Mouse (Mus musculus): ENCODE data around the gene Rab17. TPM values are rescaled to one million over a fixed set of nuclear protein-coding genes. Genes with fewer than 3 reads are reported as not detected.
A peak's percentile ranks its signal among the peaks of the same experiment; 100 is the strongest.

Gene Rab17
- total RNA-seq, 1 experiment from 2014 or later, result not detected

DNA sequence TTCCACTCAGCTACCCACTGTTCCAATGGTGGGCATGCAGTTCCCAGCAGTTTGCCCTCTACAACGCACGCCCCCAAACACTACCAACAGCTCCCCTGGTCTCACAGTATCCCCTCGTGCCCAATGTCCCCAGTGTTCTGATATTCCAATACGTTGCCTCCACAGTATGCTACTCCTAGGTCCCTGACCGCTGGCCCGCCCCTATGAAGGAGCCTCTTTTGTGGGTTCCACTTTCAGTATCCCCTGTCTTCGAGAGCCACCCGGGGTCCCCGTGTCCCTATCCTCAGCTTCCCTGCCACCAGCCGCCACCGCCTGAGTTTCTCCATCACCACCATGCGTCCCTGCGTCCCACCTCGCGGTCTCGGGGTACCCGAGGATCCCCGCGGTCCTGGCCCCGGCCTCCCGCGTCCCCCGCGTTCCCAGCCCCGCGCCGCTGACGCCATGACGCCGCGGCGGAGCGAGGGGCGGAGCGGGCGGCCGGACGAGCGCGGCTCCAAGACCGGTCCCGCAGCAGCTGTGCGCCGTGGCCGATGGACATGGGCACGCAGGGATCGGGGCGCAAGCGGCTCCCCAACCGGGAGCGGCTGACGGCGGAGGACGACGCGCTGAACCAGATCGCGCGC is 28.9 kb upstream of the Rab17 start, which contains the start of gene Lrrfip1:
Lrrfip1 (plus strand) TSS at position 470 of the 623 bp plus-strand sequence.
- ATAC-seq (replicated peaks; ENCODE audit: insufficient number of reproducible peaks, low FRiP score, low TSS enrichment, poor library complexity, severe bottlenecking), result peak; percentile 33

DNA sequence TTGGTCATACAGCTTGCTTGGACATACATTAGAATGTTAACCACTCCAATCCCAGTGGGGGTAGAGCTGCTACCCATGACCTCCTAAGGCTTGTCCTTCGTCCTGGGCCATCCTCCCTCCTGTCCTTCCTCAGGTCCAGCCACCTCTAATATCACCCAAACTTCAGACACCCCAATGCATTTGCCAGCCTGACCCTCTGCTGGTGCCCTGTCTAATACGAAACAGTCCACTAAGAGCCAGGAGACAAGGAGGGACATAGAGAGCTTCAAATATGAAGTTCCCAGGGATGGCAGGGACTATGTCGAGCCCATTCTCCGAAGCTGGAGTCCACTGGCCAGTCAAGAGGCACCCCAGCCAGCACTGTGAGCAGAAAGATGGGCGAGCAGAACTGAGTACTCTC is 28.2 kb upstream of the Rab17 start:
- ATAC-seq (replicated peaks; ENCODE audit: insufficient number of reproducible peaks, low FRiP score, low TSS enrichment, poor library complexity, severe bottlenecking), result no peak

DNA sequence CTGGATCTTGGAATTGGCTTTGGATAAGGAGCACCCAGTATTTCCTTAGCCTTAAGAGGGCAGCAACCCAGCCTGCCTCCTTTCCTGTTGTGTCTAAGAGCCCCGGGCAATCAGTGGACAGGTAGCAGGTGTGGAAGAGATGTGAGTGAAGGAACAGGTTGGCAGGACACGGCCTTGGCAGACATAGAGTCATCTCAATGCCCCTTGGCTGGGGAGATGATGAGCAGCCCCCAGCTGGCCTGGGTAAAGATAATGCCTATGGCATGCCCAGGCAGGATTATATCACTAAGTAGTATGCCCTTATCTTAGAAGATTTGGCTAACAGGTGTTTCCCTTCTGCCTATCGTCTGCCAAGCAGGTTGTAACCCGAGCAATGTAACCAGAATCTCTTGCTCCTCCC is 27.7 kb upstream of the Rab17 start:
- ATAC-seq (replicated peaks; ENCODE audit: insufficient number of reproducible peaks, low FRiP score, low TSS enrichment, poor library complexity, severe bottlenecking), result no peak

DNA sequence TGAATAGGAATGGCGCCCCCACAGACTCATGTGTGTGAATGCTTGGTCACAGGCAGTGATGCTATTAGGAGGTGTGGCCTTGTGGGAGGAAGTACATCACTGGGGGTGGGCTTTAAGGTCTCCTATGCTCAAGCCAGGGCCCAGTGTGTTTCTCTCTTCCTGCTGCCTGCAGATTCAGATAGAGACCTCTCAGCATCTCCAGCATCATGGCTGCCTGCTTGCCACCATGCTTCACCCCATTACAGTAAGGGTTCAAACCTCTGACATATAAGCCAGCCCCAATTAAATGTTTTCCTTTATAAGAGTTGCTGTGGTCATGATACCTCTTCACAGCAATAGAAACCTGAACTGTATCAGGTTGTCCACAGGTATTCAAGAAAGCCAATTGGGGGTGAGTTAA is 26.5 kb upstream of the Rab17 start:
- ATAC-seq (replicated peaks; ENCODE audit: insufficient number of reproducible peaks, low FRiP score, low TSS enrichment, poor library complexity, severe bottlenecking), result no peak

DNA sequence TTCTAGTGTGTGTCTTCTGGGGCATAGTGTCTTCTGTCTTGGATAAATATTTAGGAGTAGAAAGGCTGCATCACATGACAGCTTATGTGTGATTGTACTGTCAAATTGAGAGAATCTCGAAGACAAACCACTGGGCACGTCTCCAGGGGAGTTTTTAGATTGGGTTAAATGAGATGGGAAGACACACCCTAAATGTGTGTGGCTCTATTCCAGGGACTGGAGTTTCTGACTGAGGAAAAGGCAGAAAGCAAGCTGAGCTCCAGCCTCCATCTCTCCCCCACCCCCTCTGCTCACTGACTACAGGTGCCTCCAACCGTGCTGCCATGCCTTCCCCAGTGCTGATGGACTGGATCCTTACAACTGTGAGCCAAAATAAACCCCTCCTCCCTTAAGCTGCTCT is 11.9 kb upstream of the Rab17 start:
- ATAC-seq (replicated peaks; ENCODE audit: insufficient number of reproducible peaks, low FRiP score, low TSS enrichment, poor library complexity, severe bottlenecking), result no peak

DNA sequence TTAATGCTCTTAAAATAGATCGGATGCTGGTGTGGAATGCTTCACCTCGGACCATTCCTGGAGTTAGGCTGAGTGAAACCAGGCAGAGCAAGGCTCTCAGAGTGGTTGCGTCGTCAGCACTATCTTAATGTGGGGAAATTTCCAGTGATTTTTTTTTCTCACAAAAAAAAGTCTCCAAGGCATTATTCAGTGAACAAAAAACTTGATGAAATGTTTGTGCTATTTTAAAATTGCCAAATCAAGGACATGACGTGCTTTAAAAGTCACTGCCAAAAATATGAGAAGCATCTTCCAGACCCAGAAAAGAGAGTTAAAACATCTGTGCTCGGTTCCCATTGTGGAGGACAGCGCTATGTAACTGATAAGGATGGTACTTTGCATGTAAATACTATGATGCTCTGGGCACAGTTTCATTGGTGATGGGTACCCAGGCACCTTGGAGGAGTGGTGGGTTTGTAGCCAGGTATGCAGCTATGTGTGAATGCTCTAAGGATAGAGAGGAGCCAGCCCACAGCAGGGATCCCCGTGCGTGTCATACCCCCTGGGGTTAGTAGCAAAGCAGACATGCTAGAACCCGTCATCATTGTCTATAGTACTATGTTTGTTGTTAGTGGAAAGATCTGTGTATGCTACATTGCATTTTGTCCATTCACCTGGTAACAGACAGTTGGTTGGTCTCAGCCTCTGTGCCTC is 11.3 kb upstream of the Rab17 start:
- ATAC-seq (replicated peaks; ENCODE audit: insufficient number of reproducible peaks, low FRiP score, low TSS enrichment, poor library complexity, severe bottlenecking), result no peak

DNA sequence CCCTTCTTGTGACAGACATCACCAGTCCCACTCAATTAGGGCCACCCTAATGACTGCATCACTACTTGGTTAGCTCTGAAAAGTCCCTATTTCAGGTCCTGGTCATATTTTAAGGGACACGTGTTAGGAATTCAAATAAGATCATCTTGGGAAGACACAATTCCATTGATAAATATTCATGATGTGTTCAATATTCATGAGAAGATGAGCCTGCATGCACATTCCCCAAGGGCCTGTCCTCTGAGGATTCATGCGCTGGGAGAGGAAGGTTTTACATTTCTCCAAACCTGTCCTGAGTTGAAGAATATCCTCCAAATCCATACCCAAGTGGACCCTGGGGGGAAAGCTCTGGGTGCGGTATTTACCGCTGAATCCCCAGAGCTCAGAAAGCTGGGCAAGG is 6.5 kb upstream of the Rab17 start:
- ATAC-seq (replicated peaks; ENCODE audit: insufficient number of reproducible peaks, low FRiP score, low TSS enrichment, poor library complexity, severe bottlenecking), result no peak

DNA sequence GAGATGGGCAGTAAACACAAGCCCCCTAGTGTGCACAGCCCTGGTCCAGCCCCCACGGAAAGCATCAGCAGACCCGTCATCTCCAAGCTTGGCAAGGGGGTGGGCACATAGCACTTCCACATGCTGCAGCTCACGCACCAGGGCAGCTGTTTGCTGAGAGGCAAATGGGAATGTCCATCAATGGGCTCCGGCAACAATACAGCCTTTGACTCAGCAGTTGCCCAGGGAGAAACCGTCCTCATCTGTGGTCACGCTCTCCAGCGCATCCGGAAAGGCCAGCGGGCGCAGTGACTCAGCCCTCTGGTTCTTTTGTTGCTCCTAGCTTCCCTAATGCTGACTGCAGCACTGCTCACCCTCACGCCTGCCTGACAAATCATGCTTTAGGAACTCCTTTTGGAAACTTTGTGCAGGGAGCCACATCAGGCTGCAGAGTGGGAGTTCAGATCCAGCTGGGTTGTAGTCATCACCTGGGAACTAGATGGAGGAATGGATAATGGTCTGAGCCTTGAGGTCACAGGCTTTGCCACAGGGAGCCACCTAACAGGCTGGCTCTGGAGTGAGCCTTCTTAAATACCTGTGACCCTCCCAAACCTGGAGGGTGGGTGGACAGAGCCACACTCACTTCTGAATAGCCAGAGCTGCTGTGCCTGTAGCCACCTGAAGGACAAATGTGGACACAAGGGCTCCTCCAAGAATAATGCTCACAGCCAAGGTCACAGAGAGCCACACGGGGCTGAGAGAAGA is 5.6 kb upstream of the Rab17 start:
- peak; percentile 62 for ATAC-seq (replicated peaks; ENCODE audit: insufficient number of reproducible peaks, low FRiP score, low TSS enrichment, poor library complexity, severe bottlenecking)

DNA sequence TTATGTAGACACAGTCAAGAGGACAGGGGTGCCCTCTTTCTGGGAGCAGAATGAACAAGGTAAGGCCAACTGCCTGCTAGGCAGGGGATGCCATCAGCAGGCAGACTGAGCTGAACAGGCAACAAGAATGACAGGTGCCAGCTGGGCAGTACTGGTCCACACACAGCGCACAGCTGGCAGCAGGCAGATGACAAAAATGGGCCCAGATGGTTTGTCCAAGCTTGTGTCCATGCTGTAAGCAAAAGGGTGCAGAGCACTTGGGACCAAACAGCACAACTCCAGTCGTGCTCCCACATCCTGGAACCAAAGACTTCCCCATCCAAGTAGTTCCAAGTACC is 4.1 kb upstream of the Rab17 start:
- no peak for ATAC-seq (replicated peaks; ENCODE audit: insufficient number of reproducible peaks, low FRiP score, low TSS enrichment, poor library complexity, severe bottlenecking)

DNA sequence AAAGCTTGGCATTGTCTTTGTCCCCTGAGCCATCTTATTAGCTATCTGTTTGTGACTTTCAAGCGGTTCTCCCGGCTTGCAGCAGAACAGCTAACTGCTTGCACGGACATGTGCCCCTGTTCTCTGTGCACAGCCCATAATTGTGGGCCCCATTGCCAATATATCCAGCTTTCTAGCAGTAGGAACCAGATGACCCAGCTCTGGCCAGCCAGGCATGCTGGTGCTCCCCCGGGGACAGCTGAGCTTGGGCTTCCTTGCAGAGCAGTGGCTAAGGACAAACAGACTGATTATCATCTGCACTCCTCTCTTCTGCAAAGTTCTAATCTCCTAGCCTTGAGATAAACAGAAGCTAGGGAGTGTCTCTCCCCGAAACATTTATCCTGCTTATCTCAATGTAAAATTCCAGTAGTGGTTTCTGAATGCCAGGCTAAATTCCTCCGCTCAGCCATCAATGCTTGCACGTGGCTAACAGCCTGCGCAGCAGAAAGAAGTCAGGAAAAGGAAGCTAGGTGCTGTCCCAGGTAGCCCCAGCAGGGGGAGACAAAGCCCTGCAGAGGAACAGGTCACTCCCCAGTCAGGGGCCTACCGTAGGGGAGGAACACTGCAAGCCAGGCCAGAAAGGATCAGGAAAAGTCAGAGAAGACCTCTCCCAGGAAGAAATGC is 3.6 kb upstream of the Rab17 start:
- peak; percentile 81 for ATAC-seq (replicated peaks; ENCODE audit: insufficient number of reproducible peaks, low FRiP score, low TSS enrichment, poor library complexity, severe bottlenecking)

DNA sequence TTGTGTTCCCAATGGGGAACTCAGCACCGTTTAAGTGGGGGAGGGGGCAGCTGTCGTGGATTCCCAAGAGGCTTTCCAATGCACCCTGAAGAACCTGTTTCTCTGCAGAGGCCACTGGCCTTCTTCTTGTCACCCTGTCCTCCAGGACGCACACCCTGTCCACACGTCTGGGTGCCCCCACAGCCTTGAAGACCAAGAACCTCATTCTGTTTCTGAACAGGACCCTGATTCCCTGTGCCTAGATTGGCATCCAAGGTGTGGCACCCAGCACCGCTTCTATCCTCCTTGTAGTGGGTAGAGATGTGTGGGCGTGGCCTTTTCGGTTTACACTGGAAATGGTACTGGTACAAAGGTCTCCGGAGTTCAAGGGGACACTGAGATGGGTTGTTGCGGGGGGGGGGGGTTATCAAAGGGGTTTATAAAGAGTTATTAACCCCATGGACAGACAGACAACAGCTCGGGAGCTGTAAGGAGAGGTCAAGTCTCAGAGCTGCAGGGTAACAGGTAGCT is 475 bp upstream of the Rab17 start:
- ATAC-seq (replicated peaks; ENCODE audit: insufficient number of reproducible peaks, low FRiP score, low TSS enrichment, poor library complexity, severe bottlenecking), result no peak

DNA sequence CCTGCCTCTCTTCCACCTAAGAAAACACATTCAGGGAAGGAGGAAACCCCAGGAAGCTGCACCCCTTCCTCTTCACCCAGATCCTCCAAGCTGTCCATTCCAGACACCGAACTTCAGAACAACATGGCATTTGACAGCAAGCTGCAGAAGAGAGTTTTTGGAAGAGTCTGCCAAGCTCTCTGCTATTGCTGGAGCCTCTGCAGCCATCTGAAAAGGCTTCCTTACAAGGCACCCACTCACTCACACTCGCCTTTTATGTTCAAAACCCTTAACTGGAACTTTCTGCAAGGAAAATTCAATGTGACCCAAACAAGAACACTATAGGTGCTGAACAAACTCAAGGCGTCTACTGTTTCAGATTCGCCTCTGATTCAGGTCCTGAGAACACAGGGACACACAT is 812 bp downstream of the Rab17 start:
- ATAC-seq (replicated peaks; ENCODE audit: insufficient number of reproducible peaks, low FRiP score, low TSS enrichment, poor library complexity, severe bottlenecking), result no peak

DNA sequence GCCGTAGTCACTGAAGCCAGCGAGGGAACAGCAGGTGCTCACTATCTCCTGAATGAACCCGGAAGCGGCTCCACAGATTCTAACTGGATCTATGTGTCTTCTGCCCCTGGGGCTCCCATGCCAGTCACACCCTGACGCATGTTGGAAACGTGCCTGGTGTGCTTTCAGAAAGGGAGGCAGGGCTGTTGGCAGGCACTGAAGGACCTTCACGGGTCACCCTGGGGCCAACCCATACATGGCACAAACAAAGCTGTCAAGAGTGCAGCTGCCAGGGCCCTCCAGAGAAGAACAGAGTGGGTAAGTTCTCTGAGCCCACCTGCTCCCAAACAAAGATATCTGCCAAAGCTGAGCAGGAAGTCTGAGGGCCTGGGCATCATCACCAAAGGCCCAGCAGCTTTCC is 1.9 kb downstream of the Rab17 start:
- ATAC-seq (replicated peaks; ENCODE audit: insufficient number of reproducible peaks, low FRiP score, low TSS enrichment, poor library complexity, severe bottlenecking), result no peak

DNA sequence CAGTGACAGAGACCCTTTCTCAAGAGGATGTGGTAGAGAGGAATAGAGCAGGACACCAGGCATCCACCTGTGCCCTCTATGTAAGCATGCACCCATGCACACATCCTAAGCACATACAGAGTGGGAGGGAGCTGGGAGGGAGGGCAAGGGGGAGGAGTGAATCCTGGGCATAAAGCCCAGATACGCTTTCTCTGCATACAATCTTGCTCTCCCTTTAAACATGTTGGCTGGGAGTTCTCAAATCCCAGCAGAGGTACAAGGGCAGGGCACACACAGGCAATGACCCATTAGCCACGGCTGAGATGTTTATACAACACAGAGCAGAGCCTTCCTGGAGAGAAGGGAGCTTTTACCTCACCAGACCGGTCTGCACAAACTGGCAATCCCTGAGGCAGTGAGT is 6.5 kb downstream of the Rab17 start:
- no peak for ATAC-seq (replicated peaks; ENCODE audit: insufficient number of reproducible peaks, low FRiP score, low TSS enrichment, poor library complexity, severe bottlenecking)

DNA sequence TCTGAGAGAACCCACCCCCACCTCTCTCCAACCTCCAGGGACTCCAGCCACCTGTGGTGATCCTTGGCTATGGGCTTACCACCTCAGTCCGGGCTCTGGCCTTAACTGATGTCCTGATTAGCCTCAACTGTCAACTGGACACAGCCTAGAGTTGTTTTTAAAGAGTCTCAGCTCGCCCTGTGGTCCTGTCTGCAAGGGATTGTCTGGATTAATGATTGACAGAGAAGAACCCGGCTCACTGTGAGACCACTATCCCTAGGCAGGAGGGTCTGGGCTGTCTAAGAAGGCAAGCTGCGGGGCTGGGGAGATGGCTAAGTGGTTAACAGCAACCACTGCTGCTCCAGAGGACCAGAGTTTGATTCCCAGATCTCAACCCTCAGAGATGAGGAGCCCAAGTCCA is 6.9 kb downstream of the Rab17 start:
- no peak for ATAC-seq (replicated peaks; ENCODE audit: insufficient number of reproducible peaks, low FRiP score, low TSS enrichment, poor library complexity, severe bottlenecking)

DNA sequence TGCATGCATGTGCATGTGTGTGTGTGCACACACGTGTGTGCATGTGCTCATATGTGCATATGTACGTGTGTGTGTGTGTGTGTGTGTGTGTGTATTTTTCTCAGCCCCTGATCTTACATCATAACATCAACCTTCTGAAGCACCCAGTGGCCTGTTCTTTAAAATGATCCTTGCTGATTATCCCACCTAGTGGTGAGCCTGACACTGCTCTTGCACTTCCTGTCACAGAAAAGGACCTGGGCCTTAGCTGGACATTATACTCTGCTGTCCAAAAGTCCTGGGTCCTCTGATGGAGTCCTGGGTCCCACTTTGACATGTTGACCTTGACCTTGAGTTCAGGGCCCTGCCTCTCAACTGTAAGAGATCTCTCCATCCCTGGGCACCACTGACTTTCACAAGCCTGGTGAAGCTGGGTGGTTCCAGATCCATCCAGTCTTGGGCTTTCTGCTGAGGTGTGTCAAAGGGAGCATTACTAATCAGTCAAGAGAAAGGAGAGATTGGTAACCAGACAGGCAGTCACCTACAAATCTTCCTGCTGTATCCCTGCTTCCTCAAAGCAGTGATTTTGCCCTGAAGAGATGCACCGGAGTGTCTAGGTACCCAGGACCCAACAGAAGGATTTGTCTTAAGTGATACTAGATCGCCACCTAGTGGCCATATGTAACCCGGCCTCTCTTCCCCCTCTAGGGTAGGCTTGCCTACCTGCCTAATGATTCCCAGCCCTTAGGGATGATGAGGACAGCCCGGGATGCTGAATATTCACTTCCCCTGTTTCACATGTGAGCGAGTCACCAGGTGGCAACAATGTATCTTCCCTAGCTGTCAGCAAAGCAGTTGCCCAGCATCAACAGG is 13.0 kb downstream of the Rab17 start:
- no peak for ATAC-seq (replicated peaks; ENCODE audit: insufficient number of reproducible peaks, low FRiP score, low TSS enrichment, poor library complexity, severe bottlenecking)

DNA sequence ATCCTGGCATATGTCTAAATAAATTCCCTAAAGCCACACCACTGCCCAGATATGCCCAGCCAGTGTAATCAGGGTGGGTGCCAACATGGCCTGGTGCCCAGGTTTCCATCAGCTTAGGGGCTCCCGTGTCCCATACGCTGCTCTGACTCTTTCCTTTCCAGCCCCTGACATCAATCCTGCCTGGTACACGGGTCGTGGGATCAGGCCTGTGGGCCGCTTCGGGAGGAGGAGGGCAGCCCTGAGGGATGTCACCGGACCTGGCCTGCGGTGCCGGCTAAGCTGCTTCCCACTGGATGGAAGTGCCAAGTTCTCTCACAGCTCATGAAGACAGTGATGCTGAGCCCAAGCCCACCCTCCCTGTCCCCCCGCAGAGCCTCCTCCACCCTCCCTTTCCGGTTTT is 15.8 kb downstream of the Rab17 start:
- no peak for ATAC-seq (replicated peaks; ENCODE audit: insufficient number of reproducible peaks, low FRiP score, low TSS enrichment, poor library complexity, severe bottlenecking)

DNA sequence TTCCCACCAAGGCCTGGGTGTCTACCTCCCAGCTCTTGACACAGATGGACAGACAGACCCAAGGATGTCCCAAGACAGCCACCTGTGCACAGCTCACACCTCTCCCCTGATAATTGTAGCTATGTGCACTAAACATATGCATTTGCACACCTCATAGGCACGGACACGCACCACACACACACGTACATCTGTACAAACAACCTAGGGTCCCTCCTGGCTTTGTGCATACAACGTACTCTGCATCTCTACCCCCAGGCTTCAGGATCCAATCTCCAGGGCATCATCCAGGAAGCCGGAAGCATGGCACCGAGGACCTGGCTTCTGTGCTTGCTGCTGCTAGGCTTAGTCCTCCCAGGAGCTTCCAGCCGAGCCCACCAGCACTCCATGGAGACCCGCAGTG is 16.7 kb downstream of the Rab17 start, which contains the start of gene Prlh:
Prlh (plus strand) TSS at position 301 of the 400 bp plus-strand sequence.
- no peak for ATAC-seq (replicated peaks; ENCODE audit: insufficient number of reproducible peaks, low FRiP score, low TSS enrichment, poor library complexity, severe bottlenecking)

All from monocyte, adult 5-6 weeks (primary cell).